Mouse (Mus musculus): ENCODE results near the gene BC016579. TPM values are rescaled to one million over a fixed set of nuclear protein-coding genes. Genes with fewer than 3 reads are reported as not detected.
A peak's percentile ranks its signal among the peaks of the same experiment; 100 is the strongest.

BC016579 gene
- total RNA-seq, 2 experiments from 2014 or later, result not detected

GRCm38 (mm10) chr16:45641301-45641700, 12.6 kb downstream of the BC016579 start:
- no peak for DNase-seq

DNA sequence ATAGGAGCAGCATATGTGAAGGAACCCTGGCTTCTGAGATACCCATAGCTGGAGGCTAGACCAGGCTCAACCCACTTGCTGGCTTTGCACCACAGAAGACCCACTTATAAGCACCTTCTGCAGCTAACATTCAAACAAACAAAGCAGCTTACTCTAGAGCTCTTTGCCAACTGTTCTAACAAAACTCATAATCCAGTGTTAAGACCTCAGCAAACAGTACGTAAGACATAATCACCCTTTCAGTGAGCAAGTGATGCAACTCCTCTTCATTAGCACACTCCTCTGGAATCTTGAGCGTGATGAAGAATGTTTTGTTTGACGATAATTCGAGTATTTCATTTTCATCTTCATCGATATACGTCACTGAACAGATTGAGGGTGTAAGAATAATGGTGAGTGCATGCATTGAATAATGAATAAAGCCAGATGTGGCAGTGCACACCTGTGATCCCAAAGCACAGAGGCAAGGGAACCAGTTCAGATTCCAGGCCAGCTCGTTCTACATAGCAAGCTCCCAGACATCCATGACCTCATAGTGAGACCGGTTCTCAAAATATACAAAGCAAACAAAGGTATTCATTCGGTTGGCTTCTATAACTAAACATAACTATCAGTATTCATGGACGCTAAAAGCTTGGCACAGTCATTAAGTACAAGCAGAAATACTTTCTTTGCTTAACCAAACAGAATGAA, 13.7 kb downstream of the BC016579 start:
- DNase-seq, result no peak

DNA sequence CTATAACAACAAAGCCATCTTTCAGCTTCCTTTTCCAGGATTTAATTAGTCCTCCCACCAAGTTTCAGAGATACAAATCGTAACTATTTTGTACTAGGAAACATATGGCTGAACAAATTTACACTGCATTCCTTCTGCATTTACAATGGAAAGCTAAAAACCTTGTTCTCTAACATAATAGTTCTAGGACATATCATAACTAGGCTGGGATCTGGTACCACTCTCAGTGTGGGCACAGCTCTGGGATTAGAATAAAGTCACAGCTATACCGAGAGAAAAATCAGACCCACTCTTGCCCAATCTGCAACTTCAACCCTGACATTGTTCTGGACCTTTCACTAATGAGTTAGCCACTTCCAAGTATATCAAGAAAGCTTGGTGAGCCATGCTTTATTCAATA, 18.0 kb downstream of the BC016579 start:
- DNase-seq, result no peak

DNA sequence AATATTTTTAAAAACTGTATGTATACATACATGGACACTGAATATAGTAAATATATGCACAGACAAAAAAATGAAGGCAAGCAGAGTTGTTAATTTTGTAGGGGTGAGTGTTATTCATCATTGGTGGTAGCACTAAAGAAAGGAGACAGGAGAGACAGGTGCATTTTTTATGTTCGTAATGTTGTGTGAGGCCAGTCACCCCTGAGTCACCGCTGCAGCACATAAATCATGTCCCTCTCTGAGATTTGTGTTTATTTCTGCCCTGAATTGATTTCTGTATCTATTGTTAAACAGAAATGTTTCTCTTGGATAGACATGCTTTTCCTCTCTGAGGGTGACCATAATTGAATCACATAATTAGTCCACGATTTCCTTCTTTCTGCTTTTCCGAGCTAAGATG, 21.4 kb downstream of the BC016579 start:
- no peak for DNase-seq

GRCm38 (mm10) chr16:45630347-45630960, 23.4 kb downstream of the BC016579 start:
- DNase-seq, result peak; percentile 76

DNA sequence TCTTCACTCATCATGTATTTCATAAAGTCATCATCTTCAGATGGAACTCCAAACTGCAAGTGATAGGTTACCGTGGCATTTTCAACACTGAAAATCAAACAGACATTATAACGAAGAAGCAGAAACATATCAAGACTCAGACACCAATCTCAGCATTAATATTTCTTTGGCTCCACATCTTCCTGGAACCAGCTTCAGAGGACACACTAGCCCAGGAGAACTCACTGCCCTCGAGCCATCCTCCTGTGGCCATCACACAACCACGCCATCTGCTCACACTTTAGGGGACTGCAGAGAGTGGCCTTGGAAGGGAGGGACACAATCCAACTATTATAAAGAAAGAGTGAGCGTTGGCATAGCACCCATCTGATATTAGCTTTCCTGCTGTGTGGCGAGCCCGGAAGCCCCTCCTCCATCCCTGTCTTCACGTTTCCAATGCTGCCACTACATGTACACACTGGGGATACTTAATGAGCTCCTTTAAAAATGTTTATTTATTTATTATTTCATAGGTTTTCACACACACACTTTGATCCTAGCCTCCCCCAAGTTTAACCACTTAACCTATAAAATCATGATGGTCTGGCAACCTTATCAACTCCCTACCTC, 24.3 kb downstream of the BC016579 start:
- DNase-seq, result no peak

DNA sequence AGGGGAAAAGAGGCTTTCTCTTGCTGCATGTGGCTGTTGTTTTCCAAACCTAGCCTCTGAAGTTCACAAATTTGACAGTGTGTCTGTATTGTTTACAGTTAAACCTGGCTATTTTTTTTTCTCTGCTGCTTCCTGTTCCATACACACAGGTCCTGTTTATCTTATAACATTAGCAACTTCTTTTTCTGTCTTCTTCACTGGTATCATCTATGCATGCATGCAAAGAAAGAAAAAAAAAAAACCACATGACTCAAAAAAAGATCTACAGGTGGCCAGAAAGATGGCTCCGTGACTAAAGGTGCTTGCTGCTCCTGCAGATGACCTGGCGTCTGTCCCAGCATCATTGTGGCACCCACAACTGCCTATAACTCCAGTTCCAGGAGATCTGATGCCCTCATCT, 28.5 kb downstream of the BC016579 start:
- no peak for DNase-seq

GRCm38 (mm10) chr16:45624791-45625190, 29.1 kb downstream of the BC016579 start:
- no peak for DNase-seq

GRCm38 (mm10) chr16:45623230-45623629, 30.6 kb downstream of the BC016579 start:
- no peak for DNase-seq

DNA sequence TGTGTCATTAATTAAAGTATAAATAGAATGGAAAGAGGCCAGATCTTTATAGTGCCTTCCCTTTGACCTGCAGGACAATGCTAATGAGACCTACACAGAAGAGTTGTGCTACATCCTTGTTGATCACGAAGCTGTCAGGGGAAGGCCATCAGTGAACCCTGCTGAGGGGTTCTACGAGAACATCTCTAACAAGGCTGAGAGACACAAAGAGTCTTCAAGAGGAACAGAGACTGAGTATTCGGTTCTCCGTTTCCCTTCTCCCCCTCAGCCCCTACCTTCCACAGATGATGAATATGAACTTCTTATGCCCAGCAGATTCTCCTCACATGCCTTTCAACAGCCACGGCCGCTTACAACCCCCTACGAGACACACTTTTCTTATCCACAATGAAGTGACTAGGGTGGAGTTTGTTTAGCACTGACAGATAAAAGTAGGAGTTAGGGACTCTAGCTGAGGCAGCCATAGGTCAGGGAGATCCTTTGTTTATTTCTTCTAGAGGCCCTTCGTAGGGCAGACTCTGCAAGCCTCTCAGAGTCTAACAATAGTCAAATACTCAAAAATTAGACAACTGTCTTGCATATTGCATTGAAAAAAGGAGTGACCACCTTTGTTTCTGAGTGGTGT, 34.0 kb downstream of the BC016579 start:
- DNase-seq, result no peak

GRCm38 (mm10) chr16:45615944-45616343, 37.9 kb downstream of the BC016579 start:
- DNase-seq, result no peak

DNA sequence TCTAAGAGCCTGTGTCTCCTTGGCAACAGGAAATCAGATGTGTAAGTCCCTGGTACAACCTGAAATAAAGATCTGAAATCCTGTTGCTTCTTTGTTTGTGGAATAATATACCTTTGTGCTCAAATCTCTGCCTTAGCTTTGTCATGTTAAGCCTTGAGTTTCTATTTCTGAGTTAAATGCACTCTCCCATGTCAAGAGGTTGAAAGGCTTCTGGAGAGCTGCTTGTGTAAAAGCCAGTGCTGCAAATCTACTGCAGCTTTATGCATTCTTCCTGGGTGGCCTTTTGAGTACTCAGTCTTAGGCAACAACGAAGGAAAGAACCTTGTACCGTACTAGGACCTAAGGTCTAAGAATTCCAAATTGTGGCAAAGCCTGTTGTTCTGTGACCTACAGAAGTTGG, 40.6 kb downstream of the BC016579 start:
- no peak for DNase-seq

- no peak for DNase-seq
Observed at GRCm38 (mm10) chr16:45610267-45610666, 43.6 kb downstream of the BC016579 start, which contains the start of gene Gcsam. TSS of gene Gcsam (plus strand) at chr16:45610380.

- peak; percentile 12 for DNase-seq
Observed at GRCm38 (mm10) chr16:45609300-45609699, 44.6 kb downstream of the BC016579 start.

GRCm38 (mm10) chr16:45608481-45608954, 45.4 kb downstream of the BC016579 start:
- no peak for DNase-seq

DNA sequence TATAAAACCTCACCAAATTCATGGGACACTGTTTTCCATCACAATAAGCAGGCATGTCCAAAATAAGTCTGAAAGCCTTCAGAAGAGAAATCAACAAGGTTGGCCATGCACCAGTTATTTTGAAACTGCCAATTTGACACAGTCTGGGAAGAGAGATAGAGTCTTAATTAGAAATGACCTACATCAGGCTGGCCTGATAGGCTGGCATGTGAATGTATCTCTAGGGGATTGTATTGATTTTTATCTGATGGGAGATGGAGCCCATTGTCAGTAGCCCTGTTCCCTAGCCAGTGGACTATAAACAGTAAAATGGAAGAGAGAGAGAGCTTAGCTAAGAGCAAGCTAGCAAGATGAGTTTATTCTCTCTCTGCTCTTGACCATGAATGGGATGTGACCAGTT, 58.4 kb downstream of the BC016579 start:
- DNase-seq, result no peak

- no peak for DNase-seq
Observed at GRCm38 (mm10) chr16:45593656-45594055, 60.2 kb downstream of the BC016579 start.

DNA sequence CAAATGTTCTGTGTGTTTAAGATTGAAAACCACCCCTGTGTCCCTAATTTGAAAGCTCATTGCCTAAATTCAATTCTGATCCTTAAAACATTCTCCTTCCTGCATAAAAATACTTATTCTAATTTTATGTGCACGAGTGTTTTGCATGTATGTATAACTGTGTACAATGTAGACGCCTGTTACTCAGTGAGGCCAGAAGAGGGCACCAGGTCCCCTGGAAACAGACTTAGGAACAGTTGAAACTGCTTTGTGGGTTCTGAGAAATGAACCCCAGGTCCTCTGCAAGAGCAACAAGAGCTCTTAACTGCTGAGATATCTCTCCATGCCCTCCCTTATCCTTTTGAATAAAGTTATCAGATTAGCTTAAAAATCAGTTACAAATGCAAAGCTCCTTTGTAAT, 71.4 kb downstream of the BC016579 start:
- peak; percentile 10 for DNase-seq

DNA sequence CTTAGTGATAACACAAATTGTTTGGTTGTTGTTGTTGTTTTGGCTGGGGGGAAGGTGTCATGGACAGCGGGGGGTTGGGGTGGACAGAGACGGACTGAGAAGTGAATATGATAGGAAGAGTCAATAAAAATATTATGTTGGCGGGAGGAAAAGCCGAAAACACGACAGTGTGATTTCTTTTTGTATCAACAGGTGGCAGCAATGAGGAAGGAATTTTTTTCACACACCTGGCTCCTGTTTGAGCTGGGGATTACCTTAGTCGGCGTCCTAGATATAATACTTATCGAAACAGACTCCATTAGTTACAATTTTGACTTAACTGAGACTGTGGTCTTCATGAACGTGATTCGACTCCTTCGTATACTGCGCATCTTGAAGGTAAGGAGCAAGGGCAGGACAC, 74.0 kb downstream of the BC016579 start:
- DNase-seq, result no peak

Data from heart, postnatal 4 days (tissue).